Mouse (Mus musculus): ENCODE measurements around the gene Cers6. TPM values are rescaled to one million over a fixed set of nuclear protein-coding genes. Genes with fewer than 3 reads are reported as not detected.

The Cers6 gene
- polyA plus RNA-seq, 1 experiment from 2014 or later: 82.3 TPM

GRCm38 (mm10) chr2:69125425-69125824 is 264.2 kb downstream of the Cers6 start:
- 46% methylated on average over 3 of the region's 3 CpGs for WGBS
- ATAC-seq (ENCODE audit: low read depth): no peak
- Histone ChIP-seq H3K9me3 (ENCODE audit: control insufficient read depth, low read length) (no peaks in the 10 kb centered on the region), H3K9ac (replicated peaks; ENCODE audit: low read depth, low read length) (no peak overlapping the region), H3K27me3 (ENCODE audit: control insufficient read depth, insufficient read depth, low read length) (0 out of 2 replicates have a peak, but pooled peaks cover 2% of the 10 kb centered on the region), H3K27ac (ENCODE audit: low read depth, low read length) (no peak overlapping the region), H3K36me3 (ENCODE audit: control insufficient read depth, insufficient read depth, low read length) (no peaks in the 10 kb centered on the region), H3K4me1 (ENCODE audit: control insufficient read depth, insufficient read depth, low read length) (0 out of 2 replicates have a peak, but pooled peaks cover 2% of the 10 kb centered on the region), H3K4me2 (ENCODE audit: low read depth, low read length) (no peak overlapping the region), H3K4me3 (ENCODE audit: low read depth, low read length) (no peak overlapping the region)

DNA sequence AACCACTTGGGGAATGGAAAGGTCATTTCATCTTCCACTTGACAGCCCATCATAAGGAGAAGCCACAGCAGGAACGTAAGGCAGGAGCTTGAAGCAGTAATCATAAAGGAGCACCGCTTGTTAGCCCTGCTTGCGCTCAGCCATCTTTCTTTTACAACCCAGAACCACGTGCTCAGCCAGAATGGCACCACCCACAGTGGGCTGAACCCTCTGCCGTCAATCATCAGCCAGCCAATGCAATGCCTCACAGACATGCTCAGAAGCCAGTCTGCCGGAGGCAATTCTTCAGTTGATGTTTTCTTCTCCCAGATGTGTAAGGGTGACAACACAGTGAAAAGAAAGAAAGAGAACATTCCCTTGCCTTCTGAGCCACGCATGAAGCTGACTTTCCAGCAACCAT is 267.1 kb downstream of the Cers6 start:
- no peak for ATAC-seq (ENCODE audit: low read depth)
- 0 out of 2 replicates have a peak, but pooled peaks cover 2% of the 10 kb centered on the region for H3K27me3 ChIP-seq (ENCODE audit: control insufficient read depth, insufficient read depth, low read length)
- 73% methylated on average over 7 of the region's 7 CpGs for WGBS
- no peaks in the 10 kb centered on the region for H3K36me3 ChIP-seq (ENCODE audit: control insufficient read depth, insufficient read depth, low read length)
- H3K9ac ChIP-seq (replicated peaks; ENCODE audit: low read depth, low read length): no peak overlapping the region
- H3K4me2 ChIP-seq (ENCODE audit: low read depth, low read length): no peak overlapping the region
- no peak overlapping the region for H3K27ac ChIP-seq (ENCODE audit: low read depth, low read length)
- H3K4me1 ChIP-seq (ENCODE audit: control insufficient read depth, insufficient read depth, low read length): 0 out of 2 replicates have a peak, but pooled peaks cover 2% of the 10 kb centered on the region
- H3K9me3 ChIP-seq (ENCODE audit: control insufficient read depth, low read length): no peaks in the 10 kb centered on the region
- H3K4me3 ChIP-seq (ENCODE audit: low read depth, low read length): no peak overlapping the region

DNA sequence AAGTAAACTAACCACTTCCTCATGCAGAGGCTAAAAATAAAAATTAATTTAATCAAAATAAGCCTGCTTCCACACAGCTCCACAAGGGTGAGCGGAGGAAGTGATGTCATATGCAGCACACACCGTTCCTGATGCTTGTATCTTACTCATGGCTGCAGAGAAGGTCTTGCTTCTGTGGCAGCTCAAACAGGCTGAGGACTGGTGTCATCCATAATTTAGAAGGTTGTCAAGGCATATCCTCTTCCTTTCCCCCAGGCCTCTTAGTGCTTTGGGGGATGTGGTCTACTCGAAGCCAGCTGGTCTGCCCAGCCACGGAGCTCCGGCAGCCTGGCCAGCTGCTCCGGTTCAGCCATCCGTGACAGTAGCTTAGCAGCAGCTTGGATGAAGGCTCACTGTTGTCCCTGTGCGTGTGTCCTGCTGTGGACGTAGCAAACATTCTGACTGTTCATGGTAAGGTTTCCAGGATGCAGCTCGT is 267.7 kb downstream of the Cers6 start:
- H3K4me2 ChIP-seq (ENCODE audit: low read depth, low read length): no peak overlapping the region
- 45% methylated on average over 10 of the region's 10 CpGs for WGBS
- ATAC-seq (ENCODE audit: low read depth): peak; percentile 49; the same call in 1 of the 2 replicates
- H3K4me3 ChIP-seq (ENCODE audit: low read depth, low read length): no peak overlapping the region
- H3K27ac ChIP-seq (ENCODE audit: low read depth, low read length): no peak overlapping the region
- H3K9me3 ChIP-seq (ENCODE audit: control insufficient read depth, low read length): no peaks in the 10 kb centered on the region
- H3K9ac ChIP-seq (replicated peaks; ENCODE audit: low read depth, low read length): no peak overlapping the region
- no peaks in the 10 kb centered on the region for H3K27me3 ChIP-seq (ENCODE audit: control insufficient read depth, insufficient read depth, low read length)
- no peaks in the 10 kb centered on the region for H3K36me3 ChIP-seq (ENCODE audit: control insufficient read depth, insufficient read depth, low read length)
- H3K4me1 ChIP-seq (ENCODE audit: control insufficient read depth, insufficient read depth, low read length): 0 out of 2 replicates have a peak, but pooled peaks cover 2% of the 10 kb centered on the region

DNA sequence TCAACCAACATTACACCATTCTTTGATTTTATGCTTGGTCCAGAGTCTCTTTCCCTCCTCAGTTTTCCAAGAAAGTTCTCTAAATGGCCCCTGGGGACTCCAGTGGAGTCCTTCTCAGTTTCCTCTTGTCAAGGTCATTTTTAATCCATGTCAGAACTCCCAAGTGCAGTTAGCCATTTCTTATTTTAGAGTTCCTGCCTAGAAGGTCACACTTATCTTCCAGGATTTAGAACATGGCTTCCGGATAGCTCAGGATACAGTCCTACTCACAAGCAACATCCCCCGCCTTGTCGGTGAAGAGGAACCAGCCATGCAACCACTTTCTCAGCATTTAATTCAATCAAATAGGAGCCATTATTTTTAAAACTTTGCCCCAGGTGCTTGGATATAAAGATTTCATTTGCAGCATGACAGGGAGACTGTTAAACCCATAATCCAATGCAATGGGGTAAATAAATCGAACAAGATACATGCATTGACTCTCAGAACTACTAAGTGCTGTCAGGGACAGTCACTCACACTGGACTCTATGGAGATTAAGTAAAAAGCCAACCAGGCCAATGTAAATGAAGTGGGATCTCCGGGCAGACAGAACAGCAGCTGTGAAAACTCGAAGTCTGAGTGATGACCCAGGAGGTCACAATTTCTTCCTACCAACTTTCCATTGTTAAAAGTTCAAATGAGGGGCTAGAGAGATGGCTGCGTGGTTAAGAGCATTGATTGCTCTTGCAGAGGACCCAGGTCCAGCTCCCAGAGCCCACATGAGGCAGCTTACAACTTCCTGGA is 268.4 kb downstream of the Cers6 start:
- ATAC-seq (ENCODE audit: low read depth): no peak
- Histone ChIP-seq H3K27ac (ENCODE audit: low read depth, low read length) (no peak overlapping the region), H3K36me3 (ENCODE audit: control insufficient read depth, insufficient read depth, low read length) (no peaks in the 10 kb centered on the region), H3K27me3 (ENCODE audit: control insufficient read depth, insufficient read depth, low read length) (no peaks in the 10 kb centered on the region), H3K4me2 (ENCODE audit: low read depth, low read length) (no peak overlapping the region), H3K9me3 (ENCODE audit: control insufficient read depth, low read length) (no peaks in the 10 kb centered on the region), H3K4me1 (ENCODE audit: control insufficient read depth, insufficient read depth, low read length) (0 out of 2 replicates have a peak, but pooled peaks cover 2% of the 10 kb centered on the region), H3K9ac (replicated peaks; ENCODE audit: low read depth, low read length) (no peak overlapping the region), H3K4me3 (ENCODE audit: low read depth, low read length) (no peak overlapping the region)
- 60% methylated on average over 7 of the region's 7 CpGs for WGBS

DNA sequence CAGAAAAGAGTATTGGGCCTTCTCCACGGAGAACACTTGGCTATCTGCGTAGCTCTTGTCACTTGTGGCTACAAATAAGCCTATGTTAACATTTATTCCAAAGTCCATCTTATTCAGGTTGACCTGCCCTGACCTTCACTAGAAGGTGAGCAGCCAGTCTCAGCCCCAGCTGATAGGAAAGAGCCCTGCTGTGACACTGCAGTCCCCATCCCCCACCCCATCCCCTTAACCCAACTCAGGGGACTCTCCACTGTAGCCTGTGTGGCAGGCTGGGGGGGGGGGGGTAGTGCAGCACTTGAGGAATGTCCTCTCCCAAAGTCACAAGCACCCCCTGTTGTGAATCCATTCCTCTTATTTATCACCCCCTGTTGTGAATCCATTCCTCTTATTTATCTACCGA is 270.8 kb downstream of the Cers6 start:
- Histone ChIP-seq H3K27ac (ENCODE audit: low read depth, low read length) (no peak overlapping the region), H3K4me1 (ENCODE audit: control insufficient read depth, insufficient read depth, low read length) (0 out of 2 replicates have a peak, but pooled peaks cover 2% of the 10 kb centered on the region), H3K9ac (replicated peaks; ENCODE audit: low read depth, low read length) (no peak overlapping the region), H3K4me2 (ENCODE audit: low read depth, low read length) (no peak overlapping the region), H3K27me3 (ENCODE audit: control insufficient read depth, insufficient read depth, low read length) (no peaks in the 10 kb centered on the region), H3K9me3 (ENCODE audit: control insufficient read depth, low read length) (no peaks in the 10 kb centered on the region), H3K36me3 (ENCODE audit: control insufficient read depth, insufficient read depth, low read length) (no peaks in the 10 kb centered on the region), H3K4me3 (ENCODE audit: low read depth, low read length) (no peak overlapping the region)
- 83% methylated on average over 3 of the region's 3 CpGs for WGBS
- ATAC-seq (ENCODE audit: low read depth): no peak

GRCm38 (mm10) chr2:69132488-69133040 is 271.3 kb downstream of the Cers6 start:
- ATAC-seq (ENCODE audit: low read depth): no peak
- 72% methylated on average over 5 of the region's 5 CpGs for WGBS
- H3K36me3 ChIP-seq (ENCODE audit: control insufficient read depth, insufficient read depth, low read length): no peaks in the 10 kb centered on the region
- H3K4me3 ChIP-seq (ENCODE audit: low read depth, low read length): no peak overlapping the region
- no peak overlapping the region for H3K4me2 ChIP-seq (ENCODE audit: low read depth, low read length)
- no peak overlapping the region for H3K27ac ChIP-seq (ENCODE audit: low read depth, low read length)
- H3K4me1 ChIP-seq (ENCODE audit: control insufficient read depth, insufficient read depth, low read length): 0 out of 2 replicates have a peak, but pooled peaks cover 2% of the 10 kb centered on the region
- no peak overlapping the region for H3K9ac ChIP-seq (replicated peaks; ENCODE audit: low read depth, low read length)
- H3K27me3 ChIP-seq (ENCODE audit: control insufficient read depth, insufficient read depth, low read length): no peaks in the 10 kb centered on the region
- no peaks in the 10 kb centered on the region for H3K9me3 ChIP-seq (ENCODE audit: control insufficient read depth, low read length)

- Histone ChIP-seq H3K9ac (replicated peaks; ENCODE audit: low read depth, low read length) (no peak overlapping the region), H3K36me3 (ENCODE audit: control insufficient read depth, insufficient read depth, low read length) (no peaks in the 10 kb centered on the region), H3K4me3 (ENCODE audit: low read depth, low read length) (no peak overlapping the region), H3K9me3 (ENCODE audit: control insufficient read depth, low read length) (no peaks in the 10 kb centered on the region), H3K4me2 (ENCODE audit: low read depth, low read length) (no peak overlapping the region), H3K27ac (ENCODE audit: low read depth, low read length) (no peak overlapping the region), H3K4me1 (ENCODE audit: control insufficient read depth, insufficient read depth, low read length) (0 out of 2 replicates have a peak, but pooled peaks cover 2% of the 10 kb centered on the region), H3K27me3 (ENCODE audit: control insufficient read depth, insufficient read depth, low read length) (no peaks in the 10 kb centered on the region)
- no peak for ATAC-seq (ENCODE audit: low read depth)
- 82% methylated on average over 1 of the region's 1 CpGs for WGBS
Measured at GRCm38 (mm10) chr2:69134186-69134585, 272.9 kb downstream of the Cers6 start.

DNA sequence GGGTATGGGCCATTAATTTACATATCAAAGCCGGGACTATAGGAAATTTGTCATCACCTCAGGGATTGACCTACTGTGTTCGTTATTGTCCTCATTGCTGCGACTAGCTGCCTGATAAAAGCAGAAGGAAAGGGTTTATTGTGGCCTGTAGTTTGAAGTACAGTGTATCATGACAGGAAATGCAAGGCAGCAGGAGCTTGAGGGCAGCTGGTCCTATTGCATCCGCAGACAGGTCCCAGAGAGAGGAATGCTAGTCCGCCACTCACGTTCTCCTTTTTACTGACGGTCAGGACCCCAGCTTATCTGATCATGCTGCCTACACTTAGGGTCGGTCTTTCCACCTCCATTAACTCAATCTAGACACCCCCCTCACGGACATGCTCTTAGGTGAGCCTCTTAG is 273.7 kb downstream of the Cers6 start:
- no peaks in the 10 kb centered on the region for H3K27me3 ChIP-seq (ENCODE audit: control insufficient read depth, insufficient read depth, low read length)
- H3K4me1 ChIP-seq (ENCODE audit: control insufficient read depth, insufficient read depth, low read length): no peaks in the 10 kb centered on the region
- no peaks in the 10 kb centered on the region for H3K9me3 ChIP-seq (ENCODE audit: control insufficient read depth, low read length)
- no peak overlapping the region for H3K4me2 ChIP-seq (ENCODE audit: low read depth, low read length)
- no peaks in the 10 kb centered on the region for H3K36me3 ChIP-seq (ENCODE audit: control insufficient read depth, insufficient read depth, low read length)
- WGBS: 64% methylated on average over 9 of the region's 9 CpGs
- no peak overlapping the region for H3K9ac ChIP-seq (replicated peaks; ENCODE audit: low read depth, low read length)
- ATAC-seq (ENCODE audit: low read depth): no peak
- H3K27ac ChIP-seq (ENCODE audit: low read depth, low read length): no peak overlapping the region
- no peak overlapping the region for H3K4me3 ChIP-seq (ENCODE audit: low read depth, low read length)
